Mouse (Mus musculus) duodenum, adult 2 months (tissue): ENCODE data around the gene Cd3eap. TPM values are rescaled to one million over a fixed set of nuclear protein-coding genes. Genes with fewer than 3 reads are reported as not detected.

Source experiments
- polyA plus RNA-seq: library from polyadenylated mRNA; depleted of rRNA; stranded (reverse); fragments of >200 nt; gene quantifications from 2 replicates; pipeline ENCODE4 v1.2.3, GENCODE M21; 2012; ENCODE audit warnings: low replicate concordance; rRNA removed

Cd3eap gene
- polyA plus RNA-seq = 1.9 and 5.3 TPM in 2 replicates

DNA sequence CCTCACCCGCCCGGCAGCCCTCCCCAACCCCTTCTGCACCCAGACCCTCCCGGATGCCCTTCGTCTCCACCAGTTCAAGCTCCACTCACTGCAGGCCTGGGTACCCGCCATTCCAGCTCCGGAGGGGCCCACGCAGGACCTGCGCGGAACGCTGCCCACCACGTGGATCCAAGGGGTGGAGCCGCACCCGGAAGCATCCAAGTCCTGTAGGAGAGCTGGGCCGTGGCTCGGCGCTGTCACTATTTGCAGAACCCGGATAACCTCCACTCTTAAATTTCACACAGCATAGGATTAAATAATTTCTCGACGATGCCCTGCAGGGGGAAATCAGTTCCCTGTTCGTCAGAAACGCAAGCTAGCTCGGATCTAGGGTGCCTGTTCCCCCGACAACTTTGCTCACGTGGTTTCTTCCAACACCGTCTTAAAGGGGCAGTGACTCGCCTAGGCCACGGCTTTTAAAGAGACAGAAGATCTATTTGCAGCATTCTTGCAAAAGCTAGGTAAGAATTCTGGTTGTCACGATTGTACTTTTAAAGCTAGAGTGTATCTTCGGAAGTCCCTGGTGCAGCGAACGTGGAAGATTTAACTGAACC lies at the start of gene Cd3eap, which contains the start of gene Ppp1r13l:
Gene Cd3eap (minus strand): TSS at position 185 of the 593 bp plus-strand sequence.
Gene Ppp1r13l (plus strand): TSS at position 451 of the 593 bp plus-strand sequence.

GRCm38 (mm10) chr7:19404476-19404875 lies 45.2 kb upstream of the Cd3eap start, which contains the start of gene Ckm:
Gene Ckm (plus strand): TSS chr7:19404776.

GRCm38 (mm10) chr7:19403731-19404296 lies 44.5 kb upstream of the Cd3eap start, which contains the start of gene Klc3:
Gene Klc3 (minus strand): TSS chr7:19404104.

DNA sequence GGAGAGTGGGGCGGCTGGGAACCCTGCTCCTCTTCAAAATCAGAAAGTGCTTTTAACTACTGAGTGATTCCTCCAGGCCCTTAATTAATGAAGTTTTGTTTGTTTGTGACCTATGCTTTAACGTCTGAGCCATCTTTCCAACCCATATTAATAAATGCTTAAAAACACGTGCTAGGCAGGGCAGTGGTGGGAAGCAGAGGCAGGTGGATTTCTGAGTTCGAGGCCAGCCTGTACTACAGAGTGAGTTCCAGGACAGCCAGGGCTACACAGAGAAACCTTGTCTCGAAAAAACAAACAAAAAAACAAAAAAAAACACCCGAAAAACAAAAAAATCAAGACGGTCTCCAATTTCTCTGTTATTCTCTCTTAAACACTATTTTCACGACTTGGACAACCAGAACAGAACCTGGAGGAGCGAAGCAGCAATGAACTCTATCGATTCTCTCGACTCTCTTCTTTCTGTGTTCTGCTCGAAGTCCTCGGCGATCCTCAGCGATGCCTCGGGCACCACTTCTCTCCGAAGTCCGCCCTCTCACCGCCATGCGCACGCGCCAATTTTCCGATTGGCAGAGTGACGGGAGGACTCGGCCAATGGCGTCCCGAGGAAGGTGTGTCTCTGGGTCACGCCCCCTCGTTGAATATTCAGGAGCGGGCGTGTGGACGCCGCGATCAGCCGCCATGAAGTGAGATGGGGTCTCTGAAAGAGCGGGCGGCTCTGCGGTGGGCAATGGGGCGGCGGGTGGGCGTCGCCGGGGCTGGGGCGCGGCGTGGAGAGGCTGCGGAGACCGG lies 22.3 kb upstream of the Cd3eap start, which contains the start of gene Ercc2:
Gene Ercc2 (plus strand): TSS at position 634 of the 789 bp plus-strand sequence.

DNA sequence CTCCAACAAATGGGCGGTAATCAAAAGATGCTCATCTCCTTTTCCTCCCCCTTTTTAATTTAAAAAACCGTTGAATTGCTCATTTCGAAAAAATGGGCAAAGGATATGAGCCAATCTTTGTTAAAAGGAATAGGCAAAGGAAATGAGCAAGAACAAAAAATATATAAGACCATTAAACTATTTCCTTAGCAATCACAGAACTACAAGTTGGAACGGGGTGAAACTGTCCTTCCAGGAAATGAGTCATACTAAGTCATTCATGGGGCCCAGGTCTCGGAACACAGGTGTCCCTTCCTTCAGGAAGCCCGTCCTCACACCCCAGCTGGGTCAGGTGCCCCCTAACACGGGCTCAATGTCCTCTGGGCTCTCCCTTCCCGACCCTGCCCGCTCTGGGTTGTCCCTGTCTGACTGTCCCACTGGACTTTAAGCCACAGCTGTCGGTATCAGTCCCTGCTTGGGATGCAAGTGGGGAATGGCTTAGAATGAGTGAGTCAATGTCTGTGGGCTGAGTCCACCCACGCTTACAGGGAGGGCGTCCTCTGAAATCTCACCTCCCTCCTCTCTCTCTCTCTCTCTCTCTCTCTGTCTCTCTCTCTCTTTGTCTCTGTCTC lies 14.9 kb downstream of the Cd3eap start, which contains the start of gene Ercc1:
Gene Ercc1 (plus strand): TSS at position 542 of the 611 bp plus-strand sequence.

DNA sequence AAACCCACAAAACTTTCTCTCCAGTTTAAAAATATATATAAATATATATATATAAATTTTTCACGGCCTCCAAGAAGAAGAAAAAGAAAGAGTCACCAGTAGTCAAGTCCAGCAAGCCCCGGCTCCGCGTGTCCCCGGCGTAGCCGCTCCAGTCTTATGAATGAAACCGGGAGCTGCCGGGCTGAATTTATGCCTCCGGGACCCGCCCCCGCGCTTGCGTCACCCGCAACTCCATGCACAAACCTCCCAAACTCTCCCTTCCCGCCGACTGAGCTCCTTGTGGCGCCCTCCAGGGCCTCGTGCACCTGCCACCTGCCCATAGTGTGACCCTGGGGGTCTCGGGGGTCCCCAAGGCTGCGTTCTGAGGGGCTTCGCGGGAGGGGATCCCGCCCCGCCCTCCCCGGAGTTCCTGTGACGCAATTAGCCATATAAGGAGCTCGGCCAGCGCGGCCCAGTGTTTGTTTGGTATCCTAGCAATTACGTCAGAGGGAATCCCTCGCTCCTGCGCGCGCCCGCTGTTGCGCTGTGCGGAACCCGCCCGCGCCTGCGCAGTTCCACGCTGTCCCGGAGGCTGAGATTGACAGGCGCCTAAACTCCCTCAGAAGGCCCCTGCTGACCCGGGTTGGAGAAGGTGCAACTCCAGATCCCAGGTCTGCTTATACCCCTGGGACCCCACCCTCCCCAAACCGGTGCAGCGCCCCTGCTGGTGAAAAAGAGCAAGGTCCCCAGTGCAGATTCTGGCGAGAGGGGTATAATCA lies 49.2 kb downstream of the Cd3eap start, which contains the start of gene Fosb:
Gene Fosb (minus strand): TSS at position 168 of the 758 bp plus-strand sequence.

Other genes with a start within 250 kb of the Cd3eap start
- not detected in 2 replicates for gene Gm4969, start 241.1 kb downstream of the Cd3eap start, polyA plus RNA-seq
- 8.6 and 15.0 TPM in 2 replicates for gene Fbxo46, start 239.6 kb downstream of the Cd3eap start, polyA plus RNA-seq
- gene Qpctl, start 210.2 kb downstream of the Cd3eap start, polyA plus RNA-seq = 6.5 and 11.2 TPM in 2 replicates
- 6.2 and 7.1 TPM in 2 replicates for gene Snrpd2, start 209.8 kb downstream of the Cd3eap start, polyA plus RNA-seq
- gene Gipr, start 193.4 kb downstream of the Cd3eap start, polyA plus RNA-seq = 0.63 and 0.77 TPM in 2 replicates
- gene Eml2, start 183.1 kb downstream of the Cd3eap start, polyA plus RNA-seq = 20.3 and 22.0 TPM in 2 replicates
- 5.1 and 6.3 TPM in 2 replicates for gene Gpr4, start 146.9 kb downstream of the Cd3eap start, polyA plus RNA-seq
- 24.2 and 25.9 TPM in 2 replicates for gene Opa3, start 131.1 kb downstream of the Cd3eap start, polyA plus RNA-seq
- gene Vasp, start 87.7 kb downstream of the Cd3eap start, polyA plus RNA-seq = 436 and 468 TPM in 2 replicates
- 1.4 and 23.4 TPM in 2 replicates for gene Ppm1n, start 79.4 kb downstream of the Cd3eap start, polyA plus RNA-seq
- 13.4 and 16.6 TPM in 2 replicates for gene Rtn2, start 76.9 kb downstream of the Cd3eap start, polyA plus RNA-seq
- gene Fosb, start 49.4 kb downstream of the Cd3eap start, polyA plus RNA-seq = 0.99 and 6.4 TPM in 2 replicates
- 14.9 and 16.2 TPM in 2 replicates for gene Ercc1, start 14.7 kb downstream of the Cd3eap start, polyA plus RNA-seq
- gene Ppp1r13l, start 266 bp upstream of the Cd3eap start, polyA plus RNA-seq = 7.7 and 8.8 TPM in 2 replicates
- 37.5 and 41.5 TPM in 2 replicates for gene Ercc2, start 22.5 kb upstream of the Cd3eap start, polyA plus RNA-seq
- 1.2 and 2.1 TPM in 2 replicates for gene Klc3, start 44.6 kb upstream of the Cd3eap start, polyA plus RNA-seq
- 51.7 and 59.9 TPM in 2 replicates for gene Ckm, start 45.3 kb upstream of the Cd3eap start, polyA plus RNA-seq
- gene Mark4, start 99.3 kb upstream of the Cd3eap start, polyA plus RNA-seq = 15.0 and 33.5 TPM in 2 replicates
- 5.1 and 11.1 TPM in 2 replicates for gene Exoc3l2, start 103.8 kb upstream of the Cd3eap start, polyA plus RNA-seq
- gene Bloc1s3, start 148.9 kb upstream of the Cd3eap start, polyA plus RNA-seq = 10.5 and 31.4 TPM in 2 replicates
- 159 and 195 TPM in 2 replicates for gene Trappc6a, start 148.9 kb upstream of the Cd3eap start, polyA plus RNA-seq
- gene Nkpd1, start 158.4 kb upstream of the Cd3eap start, polyA plus RNA-seq = 0.15 and 0.18 TPM in 2 replicates
- gene Ppp1r37, start 203.6 kb upstream of the Cd3eap start, polyA plus RNA-seq = 99.5 and 166 TPM in 2 replicates
- 3.9 and 4.8 TPM in 2 replicates for gene Zfp296, start 217.8 kb upstream of the Cd3eap start, polyA plus RNA-seq
- gene Gemin7, start 218.1 kb upstream of the Cd3eap start, polyA plus RNA-seq = 94.7 and 164 TPM in 2 replicates
- gene Clasrp, start 245.0 kb upstream of the Cd3eap start, polyA plus RNA-seq = 168 and 347 TPM in 2 replicates